Comparison of ENCODE assay signal across 32 mouse cellular contexts in genomic region chr3:22185265-22185664, GRCm38 (mm10).
"Had no signal": no experiment of that assay in that cellular context is flagged by ENCODE, and none has a peak within 500 bp of the region (broad histone marks: within the 10 kb centered on the region; RNA-seq: fewer than 3 reads in every experiment).

No protein-coding gene starts in this region.

- DNase-seq: left cerebral cortex, postnatal 4 days; liver; liver, embryonic 13.5 days; liver, postnatal 0 days; lung, adult 18-20 months; lung, adult 2 months; lung, embryonic 14.5 days; lung, postnatal 10 days; lung, postnatal 14 days; lung, postnatal 36 days; lung, postnatal 4 days; midbrain, embryonic 14.5 days had no signal

- H3K9ac ChIP-seq: limb, embryonic 12.5 days; limb, embryonic 13.5 days; limb, embryonic 15.5 days; liver, embryonic 12.5 days; liver, embryonic 13.5 days; liver, embryonic 14.5 days; liver, embryonic 15.5 days; liver, postnatal 0 days; lung, embryonic 14.5 days; lung, embryonic 15.5 days; midbrain, embryonic 12.5 days; midbrain, embryonic 13.5 days; midbrain, embryonic 15.5 days; neural tube, embryonic 12.5 days had no signal

- H3K4me1 ChIP-seq: limb, embryonic 10.5 days; limb, embryonic 12.5 days; limb, embryonic 13.5 days; limb, embryonic 15.5 days; liver, embryonic 12.5 days; liver, embryonic 13.5 days; lung, embryonic 15.5 days; midbrain, embryonic 10.5 days; midbrain, embryonic 12.5 days; midbrain, embryonic 13.5 days; midbrain, embryonic 15.5 days; neural tube, embryonic 12.5 days had no signal

- H3K9me3 ChIP-seq: limb, embryonic 10.5 days; limb, embryonic 12.5 days; limb, embryonic 13.5 days; limb, embryonic 15.5 days; liver, embryonic 12.5 days; liver, embryonic 13.5 days; liver, embryonic 15.5 days; lung, embryonic 15.5 days; megakaryocyte, embryonic 14.5 days; midbrain, embryonic 10.5 days; midbrain, embryonic 12.5 days; midbrain, embryonic 13.5 days; midbrain, embryonic 15.5 days; neural tube, embryonic 12.5 days had no signal

- ATAC-seq: liver, embryonic 12.5 days; liver, postnatal 0 days; lung, postnatal 0 days; midbrain, embryonic 13.5 days; midbrain, embryonic 15.5 days; midbrain, embryonic 16.5 days had no signal

- H3K27ac ChIP-seq: limb, embryonic 10.5 days; limb, embryonic 12.5 days; limb, embryonic 13.5 days; limb, embryonic 15.5 days; liver, embryonic 12.5 days; liver, embryonic 13.5 days; liver, embryonic 14.5 days; liver, embryonic 15.5 days; lung, embryonic 15.5 days; macrophage; midbrain, embryonic 10.5 days; midbrain, embryonic 12.5 days; midbrain, embryonic 13.5 days; midbrain, embryonic 15.5 days; neural tube, embryonic 12.5 days had no signal

- H3K36me3 ChIP-seq: midbrain, embryonic 13.5 days; midbrain, embryonic 15.5 days had no signal

- H3K4me2 ChIP-seq: limb, embryonic 12.5 days; limb, embryonic 13.5 days; limb, embryonic 15.5 days; liver, embryonic 11.5 days; liver, embryonic 12.5 days; liver, embryonic 13.5 days; liver, embryonic 15.5 days; lung, embryonic 14.5 days; lung, embryonic 15.5 days; midbrain, embryonic 11.5 days; midbrain, embryonic 12.5 days; midbrain, embryonic 13.5 days; midbrain, embryonic 15.5 days; neural tube, embryonic 12.5 days had no signal

- H3K4me3 ChIP-seq: limb, embryonic 10.5 days; limb, embryonic 12.5 days; limb, embryonic 13.5 days; limb, embryonic 15.5 days; liver, embryonic 12.5 days; liver, embryonic 13.5 days; liver, embryonic 15.5 days; lung, embryonic 15.5 days; megakaryocyte, embryonic 14.5 days; midbrain, embryonic 10.5 days; midbrain, embryonic 12.5 days; midbrain, embryonic 13.5 days; midbrain, embryonic 15.5 days; myocyte; neural tube, embryonic 12.5 days had no signal

- H3K27me3 ChIP-seq: limb, embryonic 12.5 days; limb, embryonic 13.5 days; limb, embryonic 15.5 days; liver, embryonic 12.5 days; liver, embryonic 13.5 days; liver, embryonic 15.5 days; lung, embryonic 15.5 days; megakaryocyte, embryonic 14.5 days; midbrain, embryonic 12.5 days; midbrain, embryonic 13.5 days; midbrain, embryonic 15.5 days; neural tube, embryonic 12.5 days had no signal
